Mouse (Mus musculus) forebrain, embryonic 13.5 days (tissue): Measurements from ENCODE around the gene Whrn. TPM values are rescaled to one million over a fixed set of nuclear protein-coding genes. Genes with fewer than 3 reads are reported as not detected.

Experiments
- ATAC-seq: fragments of 200-750 bp; cut with Nextera tagmentation; 2 replicates; pipeline ENCODE4 v1.8.0; 2017
- H3K27ac ChIP-seq: fragments of 300-500 bp; sonication (generic); 2 replicates; pipeline ENCODE4 v1.5.1; 2015; ENCODE audit warnings: inconsistent platforms, mild to moderate bottlenecking, moderate library complexity
- H3K27me3 ChIP-seq: fragments of 300-500 bp; sonication (generic); 2 replicates; pipeline ENCODE4 v1.6.1; 2015; ENCODE audit warnings: mild to moderate bottlenecking, inconsistent platforms
- H3K36me3 ChIP-seq: fragments of 300-500 bp; sonication (generic); 2 replicates; pipeline ENCODE4 v1.6.1; 2015; ENCODE audit warnings: mild to moderate bottlenecking, inconsistent platforms; ENCODE audit not compliant: poor library complexity, severe bottlenecking
- H3K4me1 ChIP-seq: fragments of 300-500 bp; sonication (generic); 2 replicates; pipeline ENCODE4 v1.6.1; 2015; ENCODE audit warnings: inconsistent platforms
- H3K4me2 ChIP-seq: fragments of 300-500 bp; sonication (generic); 2 replicates; pipeline ENCODE4 v1.6.1; 2015; ENCODE audit warnings: inconsistent platforms, mild to moderate bottlenecking, moderate library complexity
- H3K4me3 ChIP-seq: fragments of 300-500 bp; sonication (generic); 2 replicates; pipeline ENCODE4 v1.5.1; 2015; ENCODE audit warnings: mild to moderate bottlenecking, inconsistent platforms
- H3K9ac ChIP-seq: fragments of 300-500 bp; sonication (generic); 2 replicates; pipeline ENCODE4 v1.6.1; 2015; ENCODE audit warnings: mild to moderate bottlenecking, inconsistent platforms
- H3K9me3 ChIP-seq: fragments of 300-500 bp; sonication (generic); replicated peaks from 2 replicates; pipeline ENCODE4 v1.6.1; 2016; ENCODE audit warnings: inconsistent platforms
- WGBS: fragments of 180-500 bp; shearing (Covaris S2); methylation state at CpG from one replicate; pipeline ENCODE4 v1.1.7; 2015; 5-methylcytosine and 5-hydroxymethylcytosine counted together
- polyA plus RNA-seq: library from polyadenylated mRNA; unstranded; fragments of >200 nt; fragmentation: Nextera tagmentation; extraction: Ambion mirVana; gene quantifications from 2 replicates; pipeline ENCODE4 v1.2.1, GENCODE M21; 2015

The Whrn gene
- polyA plus RNA-seq, 1 experiment from 2014 or later = 5.5 TPM

DNA sequence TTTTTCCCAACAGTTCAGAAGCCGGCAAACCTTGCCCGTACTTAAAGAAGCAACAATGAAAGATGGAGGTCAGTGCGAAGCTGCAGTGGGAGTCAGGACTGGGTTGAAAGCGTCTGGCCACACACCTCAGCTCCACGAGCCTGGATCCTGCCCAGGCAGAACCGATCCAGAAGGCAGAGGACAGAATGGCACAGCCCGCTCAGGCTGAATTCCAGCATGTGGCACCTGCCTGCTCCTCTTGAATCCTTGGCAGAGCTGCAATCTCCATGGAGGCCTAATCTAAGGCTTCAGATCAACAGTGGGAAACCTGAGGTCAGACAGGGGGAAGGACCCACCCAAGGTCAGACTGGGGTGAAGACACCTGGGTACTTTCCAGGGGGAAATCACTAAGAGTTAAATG, 54.2 kb downstream of the Whrn start:
- H3K9me3 ChIP-seq = peaks cover 5% of the 10 kb centered on the region; the same call in 1 of the 2 replicates
- peaks cover 5% of the 10 kb centered on the region; the same call in 1 of the 2 replicates for H3K36me3 ChIP-seq
- ATAC-seq = no peak
- no peak overlapping the region for H3K4me2 ChIP-seq
- WGBS = 85% methylated on average over 7 of the region's 7 CpGs
- no peak overlapping the region for H3K27ac ChIP-seq
- 0 out of 2 replicates have a peak, but pooled peaks cover 9% of the 10 kb centered on the region for H3K4me1 ChIP-seq
- H3K4me3 ChIP-seq = no peak overlapping the region
- no peak overlapping the region for H3K9ac ChIP-seq
- H3K27me3 ChIP-seq = no peaks in the 10 kb centered on the region

DNA sequence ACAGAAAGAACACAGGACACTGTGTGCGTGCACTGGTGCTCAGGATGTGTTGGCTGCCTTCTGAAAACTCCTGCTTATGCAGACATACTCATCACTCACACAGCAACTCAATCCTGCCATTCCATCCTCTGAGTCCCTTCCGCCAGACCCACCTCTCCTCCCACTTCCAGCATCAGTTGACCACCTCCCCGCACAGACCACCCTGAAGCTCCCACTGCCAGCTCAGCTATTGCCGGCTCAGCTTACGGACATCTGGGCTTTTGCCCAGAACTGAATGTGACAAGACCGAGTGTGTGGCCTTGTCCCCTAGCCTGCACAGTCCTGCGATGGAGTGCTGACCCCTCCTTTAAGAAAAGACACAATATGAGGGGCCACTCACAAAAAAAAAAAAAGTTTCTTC, 55.5 kb downstream of the Whrn start:
- no peak overlapping the region for H3K4me3 ChIP-seq
- H3K27ac ChIP-seq = no peak overlapping the region
- no peak overlapping the region for H3K9ac ChIP-seq
- H3K4me2 ChIP-seq = no peak overlapping the region
- 76% methylated on average over 7 of the region's 7 CpGs for WGBS
- no peaks in the 10 kb centered on the region for H3K27me3 ChIP-seq
- ATAC-seq = no peak
- no peaks in the 10 kb centered on the region for H3K9me3 ChIP-seq
- 0 out of 2 replicates have a peak, but pooled peaks cover 9% of the 10 kb centered on the region for H3K4me1 ChIP-seq
- H3K36me3 ChIP-seq = no peaks in the 10 kb centered on the region

DNA sequence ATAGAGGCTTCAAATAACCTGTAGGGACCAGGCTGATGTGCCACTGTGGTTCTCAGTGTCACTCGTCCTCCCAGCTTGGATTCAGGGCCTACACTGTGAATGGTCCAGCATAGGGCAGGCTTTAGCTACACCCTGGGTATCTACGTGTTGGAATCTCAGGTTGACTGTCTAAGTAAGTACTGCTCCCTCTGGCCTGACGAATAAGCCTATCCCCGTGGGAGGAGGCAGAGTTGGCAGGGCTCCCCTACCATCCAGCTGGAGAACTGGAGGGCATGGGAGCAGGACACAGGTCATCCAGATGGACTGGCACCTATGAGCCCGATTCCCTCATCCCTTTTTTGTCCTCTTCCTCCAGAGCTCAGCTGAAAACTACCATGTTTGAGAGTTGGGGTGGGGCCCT, 57.8 kb downstream of the Whrn start:
- no peak for ATAC-seq
- Histone ChIP-seq H3K4me1 (0 out of 2 replicates have a peak, but pooled peaks cover 4% of the 10 kb centered on the region), H3K36me3 (no peaks in the 10 kb centered on the region), H3K27me3 (no peaks in the 10 kb centered on the region), H3K9me3 (no peaks in the 10 kb centered on the region), H3K4me3 (no peak overlapping the region), H3K27ac (no peak overlapping the region), H3K4me2 (no peak overlapping the region), H3K9ac (no peak overlapping the region)
- 82% methylated on average over 5 of the region's 5 CpGs for WGBS

DNA sequence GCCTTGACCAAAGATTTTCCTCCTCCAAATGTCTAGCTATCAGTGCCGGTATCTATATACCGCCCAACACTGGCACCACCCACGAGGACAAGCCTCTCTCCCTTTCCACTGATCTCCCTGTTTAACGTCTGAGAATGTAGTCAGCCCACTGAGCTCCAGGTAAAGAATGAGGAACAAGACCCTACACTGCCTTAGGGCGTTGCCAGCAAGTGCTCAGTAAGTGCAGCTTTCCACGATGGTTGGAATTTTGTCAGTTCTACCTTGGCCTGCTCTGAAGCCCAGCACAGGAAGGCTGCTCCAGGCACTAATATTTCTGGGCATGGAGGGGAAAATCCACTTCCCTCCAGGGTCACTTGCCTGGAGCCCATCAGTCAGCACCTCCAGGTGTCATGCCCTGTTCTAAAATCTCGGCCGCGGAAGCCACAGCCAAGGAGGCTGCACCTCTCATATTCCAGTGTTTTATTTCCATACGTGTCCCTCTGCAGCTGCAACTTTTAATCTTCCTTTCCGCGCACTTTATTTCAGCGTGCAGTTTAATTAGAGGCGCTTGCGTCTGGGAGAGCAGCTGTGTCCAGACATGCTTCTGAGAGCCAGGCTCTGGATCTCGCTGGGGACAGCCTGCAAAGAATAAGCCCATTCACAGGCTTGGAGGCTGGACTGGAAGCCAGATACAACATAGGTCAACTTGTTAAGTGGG, 58.5 kb downstream of the Whrn start:
- WGBS = 78% methylated on average over 16 of the region's 16 CpGs
- H3K4me3 ChIP-seq = no peak overlapping the region
- H3K9ac ChIP-seq = no peak overlapping the region
- H3K4me1 ChIP-seq = 0 out of 2 replicates have a peak, but pooled peaks cover 4% of the 10 kb centered on the region
- no peaks in the 10 kb centered on the region for H3K9me3 ChIP-seq
- no peak overlapping the region for H3K4me2 ChIP-seq
- H3K36me3 ChIP-seq = peaks cover 7% of the 10 kb centered on the region; the same call in 1 of the 2 replicates
- no peak for ATAC-seq
- no peaks in the 10 kb centered on the region for H3K27me3 ChIP-seq
- no peak overlapping the region for H3K27ac ChIP-seq

DNA sequence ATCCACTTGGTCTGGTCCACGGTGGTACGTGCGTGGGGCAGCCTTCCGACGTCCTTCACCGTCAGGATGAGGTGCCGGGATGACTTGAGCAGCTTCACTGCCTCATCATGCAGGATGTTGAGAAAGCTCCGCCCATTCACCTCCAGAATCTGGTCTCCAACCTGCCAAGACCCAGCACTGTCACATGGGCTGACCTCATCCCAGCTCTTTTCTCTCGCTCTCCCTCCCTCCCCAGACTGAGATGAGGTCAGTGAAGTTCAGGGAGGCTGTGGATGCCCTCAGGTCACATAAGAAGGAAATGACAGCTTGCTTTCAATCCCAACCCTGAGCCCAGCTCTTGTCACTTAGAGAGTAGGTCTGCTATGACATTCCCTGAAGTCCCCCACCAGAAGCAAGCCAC, 60.4 kb downstream of the Whrn start:
- Histone ChIP-seq H3K27me3 (no peaks in the 10 kb centered on the region), H3K4me1 (0 out of 2 replicates have a peak, but pooled peaks cover 4% of the 10 kb centered on the region), H3K4me3 (no peak overlapping the region), H3K36me3 (peaks cover 17% of the 10 kb centered on the region), H3K9me3 (no peaks in the 10 kb centered on the region), H3K4me2 (no peak overlapping the region), H3K27ac (no peak overlapping the region), H3K9ac (no peak overlapping the region)
- no peak for ATAC-seq
- 89% methylated on average over 9 of the region's 9 CpGs for WGBS

DNA sequence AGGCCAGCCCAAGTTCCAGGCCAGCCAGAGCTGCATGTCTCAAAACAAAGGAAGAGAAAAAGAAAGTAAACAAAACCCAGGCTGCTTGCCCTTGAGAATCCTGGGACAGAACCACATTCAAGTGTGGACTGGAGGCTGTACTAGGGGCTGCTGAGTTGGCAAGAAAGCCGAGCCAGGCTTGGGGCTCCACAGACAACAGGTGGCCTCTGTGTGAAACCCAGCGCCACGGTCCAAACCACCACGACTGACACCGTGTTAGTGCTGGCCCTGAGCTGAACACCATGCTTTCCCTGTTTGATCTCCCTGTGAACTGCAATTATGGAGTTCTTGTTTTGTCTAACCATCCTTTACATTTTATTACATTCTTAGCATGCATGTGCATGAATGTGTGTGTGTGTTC, 64.7 kb downstream of the Whrn start:
- H3K9ac ChIP-seq = no peak overlapping the region
- H3K27me3 ChIP-seq = no peaks in the 10 kb centered on the region
- WGBS = 89% methylated on average over 5 of the region's 5 CpGs
- ATAC-seq = no peak
- no peak overlapping the region for H3K4me3 ChIP-seq
- H3K4me2 ChIP-seq = no peak overlapping the region
- no peaks in the 10 kb centered on the region for H3K9me3 ChIP-seq
- no peaks in the 10 kb centered on the region for H3K4me1 ChIP-seq
- H3K36me3 ChIP-seq = peaks cover 17% of the 10 kb centered on the region
- H3K27ac ChIP-seq = no peak overlapping the region

DNA sequence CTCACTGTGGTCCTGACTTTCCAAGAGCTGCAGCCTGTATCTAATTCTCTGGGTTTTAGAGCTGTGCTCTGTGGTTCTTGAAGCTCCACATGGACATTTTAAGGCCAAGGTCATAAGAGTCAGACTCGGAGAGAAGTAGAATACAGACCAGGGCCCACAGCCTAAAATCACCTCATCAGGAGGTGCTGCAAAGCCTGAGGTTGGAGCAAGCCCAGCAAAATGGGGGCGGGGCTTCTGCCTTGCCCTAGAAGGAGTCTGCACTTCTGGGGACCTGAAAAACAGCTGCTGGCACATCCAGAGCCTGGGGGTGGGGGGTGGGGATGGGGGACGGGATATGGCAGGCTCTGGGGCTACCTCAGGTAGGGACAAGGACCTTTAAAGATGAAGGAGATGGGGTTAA, 65.4 kb downstream of the Whrn start:
- ATAC-seq = no peak
- Histone ChIP-seq H3K27ac (no peak overlapping the region), H3K27me3 (no peaks in the 10 kb centered on the region), H3K4me1 (no peaks in the 10 kb centered on the region), H3K4me3 (no peak overlapping the region), H3K36me3 (peaks cover 17% of the 10 kb centered on the region), H3K9me3 (no peaks in the 10 kb centered on the region), H3K9ac (no peak overlapping the region), H3K4me2 (no peak overlapping the region)
- WGBS = 51% methylated on average over 3 of the region's 3 CpGs

DNA sequence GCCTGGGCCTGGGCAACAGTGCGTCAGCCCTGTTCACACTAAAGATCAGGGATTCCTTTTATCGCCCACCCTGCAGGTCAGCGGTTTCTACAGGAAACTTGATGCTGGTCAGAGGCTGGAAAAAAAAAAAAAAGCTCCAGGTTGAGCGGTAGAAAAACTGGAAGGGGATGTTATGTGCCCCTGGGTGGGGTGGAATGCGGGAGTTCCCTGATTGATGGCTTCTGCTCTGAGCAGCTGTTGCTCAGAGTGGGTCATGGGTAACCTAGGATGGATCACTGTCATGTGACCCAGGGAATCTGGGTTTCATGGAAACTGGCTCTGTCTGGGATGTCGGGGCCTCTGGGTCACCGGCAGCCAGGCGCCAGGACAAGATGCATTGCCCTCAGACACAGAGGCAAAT, 69.5 kb downstream of the Whrn start:
- H3K9me3 ChIP-seq = no peaks in the 10 kb centered on the region
- 0 out of 2 replicates have a peak, but pooled peaks cover under 1% of the 10 kb centered on the region for H3K36me3 ChIP-seq
- ATAC-seq = no peak
- no peaks in the 10 kb centered on the region for H3K27me3 ChIP-seq
- no peak overlapping the region for H3K27ac ChIP-seq
- no peaks in the 10 kb centered on the region for H3K4me1 ChIP-seq
- H3K4me2 ChIP-seq = no peak overlapping the region
- 78% methylated on average over 8 of the region's 8 CpGs for WGBS
- H3K9ac ChIP-seq = no peak overlapping the region
- H3K4me3 ChIP-seq = no peak overlapping the region

DNA sequence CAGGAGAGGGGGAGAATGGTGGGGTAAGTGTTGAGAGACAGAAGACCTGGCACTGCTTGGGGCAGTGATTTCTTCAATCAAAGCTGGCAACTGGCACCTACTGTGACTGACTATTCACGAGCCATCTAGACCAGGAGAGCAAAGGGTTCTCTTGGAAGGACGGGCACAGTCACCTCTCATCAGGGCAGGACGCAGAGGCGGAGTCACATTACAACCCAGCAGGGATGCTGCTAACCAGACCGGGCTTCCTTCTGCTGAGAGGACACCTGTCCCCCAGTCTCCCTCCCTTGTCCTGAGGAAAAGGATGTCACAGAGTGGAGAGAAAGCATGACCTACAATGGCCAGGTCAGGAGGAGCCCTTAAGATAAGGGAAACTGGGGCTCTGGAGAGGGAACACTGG, 72.0 kb downstream of the Whrn start:
- no peaks in the 10 kb centered on the region for H3K36me3 ChIP-seq
- no peak for ATAC-seq
- H3K9me3 ChIP-seq = no peaks in the 10 kb centered on the region
- no peak overlapping the region for H3K4me3 ChIP-seq
- no peaks in the 10 kb centered on the region for H3K27me3 ChIP-seq
- no peak overlapping the region for H3K4me2 ChIP-seq
- H3K9ac ChIP-seq = no peak overlapping the region
- H3K4me1 ChIP-seq = peaks cover 7% of the 10 kb centered on the region; the same call in 1 of the 2 replicates
- 33% methylated on average over 5 of the region's 5 CpGs for WGBS
- no peak overlapping the region for H3K27ac ChIP-seq

DNA sequence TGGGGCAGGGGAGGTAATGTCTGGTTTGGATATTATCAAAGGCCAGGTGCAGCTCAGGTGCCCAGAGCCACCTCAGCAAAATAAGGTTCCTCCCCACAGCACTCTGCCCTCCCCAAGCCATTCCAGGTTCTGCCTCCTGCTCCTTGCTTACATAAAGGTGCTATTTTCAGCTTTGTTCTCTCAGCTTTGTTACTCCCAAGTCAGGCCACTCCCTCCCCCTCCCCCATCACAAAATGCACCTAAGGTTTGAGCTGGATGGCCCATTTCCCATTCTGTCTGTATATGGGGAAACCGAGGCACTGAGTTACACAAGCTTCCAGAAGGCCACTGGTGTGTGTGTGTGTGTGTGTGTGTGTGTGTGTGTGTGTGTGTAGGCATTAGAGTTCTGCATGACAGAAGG, 72.6 kb downstream of the Whrn start:
- 65% methylated on average over 1 of the region's 1 CpGs for WGBS
- Histone ChIP-seq H3K4me1 (peaks cover 7% of the 10 kb centered on the region; the same call in 1 of the 2 replicates), H3K4me3 (no peak overlapping the region), H3K27me3 (no peaks in the 10 kb centered on the region), H3K9me3 (no peaks in the 10 kb centered on the region), H3K27ac (no peak overlapping the region), H3K4me2 (no peak overlapping the region), H3K36me3 (no peaks in the 10 kb centered on the region), H3K9ac (no peak overlapping the region)
- no peak for ATAC-seq

DNA sequence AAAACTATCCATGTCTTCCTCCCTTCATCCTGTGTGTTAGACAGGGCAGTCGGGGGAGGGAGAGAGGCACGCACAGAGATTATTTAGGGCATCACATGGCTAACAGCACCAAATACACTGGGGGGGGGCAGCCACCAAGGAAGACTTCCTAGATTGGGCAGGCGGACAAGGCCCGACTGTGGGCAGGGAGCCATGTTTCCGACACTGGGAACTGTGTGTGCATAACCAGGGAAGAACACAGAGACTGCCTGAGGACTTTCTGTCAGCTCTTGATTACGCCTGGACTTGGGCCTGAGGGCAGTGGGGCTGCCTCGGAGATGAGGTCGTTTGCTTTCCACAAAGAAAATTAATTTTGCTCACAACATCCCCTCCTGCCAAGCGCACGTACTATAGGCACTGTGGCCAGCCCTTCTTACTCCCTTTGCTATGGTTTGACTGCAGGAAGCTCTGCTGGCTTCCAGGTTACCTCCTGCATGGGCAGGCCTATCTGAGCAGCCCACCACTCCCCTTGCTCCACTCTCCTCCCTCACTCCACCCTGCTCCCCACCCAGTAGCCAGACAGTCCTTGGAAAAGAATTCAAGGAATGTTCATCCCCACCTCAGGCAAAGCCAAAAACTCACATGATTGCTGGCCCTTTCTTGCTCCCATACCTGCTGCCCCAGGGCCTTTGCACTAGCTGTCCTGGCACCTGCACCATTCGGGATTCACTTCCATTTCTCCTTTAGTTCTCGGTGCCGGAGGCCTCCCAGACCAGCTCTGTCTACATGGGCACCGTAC, 75.5 kb downstream of the Whrn start:
- H3K4me3 ChIP-seq = no peak overlapping the region
- no peak for ATAC-seq
- no peaks in the 10 kb centered on the region for H3K27me3 ChIP-seq
- peaks cover 4% of the 10 kb centered on the region; the same call in 1 of the 2 replicates for H3K36me3 ChIP-seq
- peaks cover 20% of the 10 kb centered on the region; the same call in 1 of the 2 replicates for H3K4me1 ChIP-seq
- no peaks in the 10 kb centered on the region for H3K9me3 ChIP-seq
- no peak overlapping the region for H3K4me2 ChIP-seq
- H3K9ac ChIP-seq = no peak overlapping the region
- 54% methylated on average over 14 of the region's 14 CpGs for WGBS
- no peak overlapping the region for H3K27ac ChIP-seq

DNA sequence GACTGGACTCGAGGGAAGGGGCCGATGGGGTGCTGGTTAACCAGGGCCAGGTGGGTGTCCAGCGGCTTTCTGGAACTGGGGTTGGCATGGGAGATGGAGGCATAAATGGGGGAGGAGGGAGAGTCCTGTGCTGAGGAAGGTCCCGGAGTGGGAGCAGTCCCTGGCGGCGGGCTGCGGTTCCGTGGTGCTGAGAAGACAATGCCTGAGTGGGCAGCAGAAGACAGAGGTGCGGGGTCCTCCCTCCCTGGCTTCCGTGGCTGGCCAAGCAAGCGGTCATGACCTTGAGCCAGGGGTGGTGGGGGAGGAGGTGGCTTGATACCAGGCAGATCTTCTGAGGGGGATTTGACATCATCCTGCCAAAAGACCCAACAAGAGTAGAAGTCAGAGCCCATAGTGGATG, 77.5 kb downstream of the Whrn start:
- WGBS = 83% methylated on average over 10 of the region's 11 CpGs

More for the DNA sequence above, 77.5 kb downstream of the Whrn start:
- Histone ChIP-seq H3K9me3 (no peaks in the 10 kb centered on the region), H3K27me3 (no peaks in the 10 kb centered on the region), H3K4me2 (no peak overlapping the region), H3K27ac (no peak overlapping the region), H3K4me3 (no peak overlapping the region), H3K9ac (no peak overlapping the region), H3K36me3 (peaks cover 6% of the 10 kb centered on the region; the same call in 1 of the 2 replicates), H3K4me1 (peaks cover 20% of the 10 kb centered on the region; the same call in 1 of the 2 replicates)
- no peak for ATAC-seq
